Mouse (Mus musculus): ENCODE data around the gene Abca17. TPM values are rescaled to one million over a fixed set of nuclear protein-coding genes. Genes with fewer than 3 reads are reported as not detected.

Gene Abca17
- polyA plus RNA-seq, 1 experiment from 2014 or later = not detected

DNA sequence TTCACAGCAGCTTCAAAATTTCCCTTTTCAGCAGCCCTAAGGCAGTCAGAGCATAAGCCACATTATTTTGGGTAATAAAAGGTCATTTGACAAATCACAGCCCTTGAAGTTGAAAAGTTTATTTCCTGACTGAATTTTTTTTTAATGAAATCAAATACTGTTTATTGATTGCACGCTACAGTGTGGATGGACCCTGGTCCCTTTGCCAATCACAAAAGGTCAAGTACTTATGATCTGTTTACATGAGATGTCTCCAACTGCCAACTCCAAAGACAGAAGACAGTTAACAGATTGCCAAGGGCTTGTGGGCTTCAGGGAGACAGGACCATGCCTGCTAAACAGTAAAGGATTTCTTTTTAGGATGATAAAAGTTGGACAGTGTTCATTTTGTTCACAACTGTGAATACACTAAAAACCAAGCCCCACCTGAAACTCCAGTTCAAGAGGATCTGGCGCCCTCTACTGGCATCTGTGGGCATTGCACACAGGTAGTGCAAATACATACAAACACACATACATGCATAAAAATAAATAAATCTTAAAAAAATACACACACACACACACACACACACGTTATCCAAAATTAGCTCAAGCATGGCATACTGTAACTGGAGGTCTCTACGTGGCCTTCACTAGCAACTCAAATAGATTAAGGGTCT lies 107.4 kb downstream of the Abca17 start:
- H3K4me1 ChIP-seq (ENCODE audit: control insufficient read depth, insufficient read depth, low read length) = no peaks in the 10 kb centered on the region
- no peak overlapping the region for H3K4me2 ChIP-seq (ENCODE audit: low read depth, low read length)
- H3K4me3 ChIP-seq (ENCODE audit: low read length) = no peak overlapping the region
- peaks cover 83% of the 10 kb centered on the region for H3K36me3 ChIP-seq (ENCODE audit: control insufficient read depth, insufficient read depth)
- H3K27ac ChIP-seq (ENCODE audit: low read length) = no peak overlapping the region
- no peaks in the 10 kb centered on the region for H3K27me3 ChIP-seq (ENCODE audit: control insufficient read depth, insufficient read depth, low read length)
- H3K9ac ChIP-seq (ENCODE audit: low read length) = no peak overlapping the region
- H3K9me3 ChIP-seq (replicated peaks; ENCODE audit: control insufficient read depth, low read length) = peaks cover 9% of the 10 kb centered on the region
- WGBS = 86% methylated on average over 4 of the region's 4 CpGs
- no peak for ATAC-seq (replicated peaks; ENCODE audit: extremely low read depth, insufficient read depth, low FRiP score)

DNA sequence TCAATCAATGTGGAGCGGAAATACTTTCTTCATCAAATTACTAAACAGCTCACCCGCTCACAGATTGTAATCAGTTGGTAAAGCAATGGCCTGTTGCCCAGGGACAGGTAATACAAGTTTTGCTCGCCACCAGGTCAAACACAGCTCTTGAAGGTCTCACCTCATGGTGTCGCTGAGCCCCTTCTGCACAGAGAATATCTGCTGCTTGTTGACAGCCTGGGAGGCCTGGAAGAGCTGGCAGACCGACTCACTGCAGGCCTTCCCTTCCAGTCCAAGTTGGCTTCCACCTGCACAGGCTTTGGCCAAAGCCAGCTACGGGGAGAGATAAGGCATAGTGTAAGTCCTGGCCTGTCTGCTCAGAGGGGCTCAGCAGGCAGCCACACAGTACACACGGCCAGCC lies 113.9 kb downstream of the Abca17 start:
- Histone ChIP-seq H3K4me3 (ENCODE audit: low read length) (no peak overlapping the region), H3K4me2 (ENCODE audit: low read depth, low read length) (no peak overlapping the region), H3K4me1 (ENCODE audit: control insufficient read depth, insufficient read depth, low read length) (peaks cover 2% of the 10 kb centered on the region; the same call in 1 of the 2 replicates), H3K9ac (ENCODE audit: low read length) (no peak overlapping the region), H3K9me3 (replicated peaks; ENCODE audit: control insufficient read depth, low read length) (peaks cover 3% of the 10 kb centered on the region), H3K36me3 (ENCODE audit: control insufficient read depth, insufficient read depth) (peaks cover 83% of the 10 kb centered on the region), H3K27me3 (ENCODE audit: control insufficient read depth, insufficient read depth, low read length) (no peaks in the 10 kb centered on the region), H3K27ac (ENCODE audit: low read length) (no peak overlapping the region)
- no peak for ATAC-seq (replicated peaks; ENCODE audit: extremely low read depth, insufficient read depth, low FRiP score)
- WGBS = 77% methylated on average over 7 of the region's 7 CpGs

GRCm38 (mm10) chr17:24236479-24236878 lies 114.4 kb downstream of the Abca17 start:
- no peak overlapping the region for H3K27ac ChIP-seq (ENCODE audit: low read length)
- H3K4me3 ChIP-seq (ENCODE audit: low read length) = no peak overlapping the region
- 97% methylated on average over 1 of the region's 1 CpGs for WGBS
- no peaks in the 10 kb centered on the region for H3K27me3 ChIP-seq (ENCODE audit: control insufficient read depth, insufficient read depth, low read length)
- H3K4me1 ChIP-seq (ENCODE audit: control insufficient read depth, insufficient read depth, low read length) = peaks cover 2% of the 10 kb centered on the region; the same call in 1 of the 2 replicates
- no peak for ATAC-seq (replicated peaks; ENCODE audit: extremely low read depth, insufficient read depth, low FRiP score)
- H3K9ac ChIP-seq (ENCODE audit: low read length) = no peak overlapping the region
- H3K9me3 ChIP-seq (replicated peaks; ENCODE audit: control insufficient read depth, low read length) = peaks cover 3% of the 10 kb centered on the region
- H3K36me3 ChIP-seq (ENCODE audit: control insufficient read depth, insufficient read depth) = peaks cover 81% of the 10 kb centered on the region
- no peak overlapping the region for H3K4me2 ChIP-seq (ENCODE audit: low read depth, low read length)

GRCm38 (mm10) chr17:24227941-24228340 lies 122.9 kb downstream of the Abca17 start:
- peaks cover 68% of the 10 kb centered on the region for H3K36me3 ChIP-seq (ENCODE audit: control insufficient read depth, insufficient read depth)
- H3K4me3 ChIP-seq (ENCODE audit: low read length) = no peak overlapping the region
- H3K27ac ChIP-seq (ENCODE audit: low read length) = no peak overlapping the region
- no peak overlapping the region for H3K4me2 ChIP-seq (ENCODE audit: low read depth, low read length)
- H3K9me3 ChIP-seq (replicated peaks; ENCODE audit: control insufficient read depth, low read length) = no peaks in the 10 kb centered on the region
- H3K9ac ChIP-seq (ENCODE audit: low read length) = no peak overlapping the region
- no peaks in the 10 kb centered on the region for H3K27me3 ChIP-seq (ENCODE audit: control insufficient read depth, insufficient read depth, low read length)
- WGBS = 86% methylated on average over 7 of the region's 7 CpGs
- no peak for ATAC-seq (replicated peaks; ENCODE audit: extremely low read depth, insufficient read depth, low FRiP score)
- no peaks in the 10 kb centered on the region for H3K4me1 ChIP-seq (ENCODE audit: control insufficient read depth, insufficient read depth, low read length)

DNA sequence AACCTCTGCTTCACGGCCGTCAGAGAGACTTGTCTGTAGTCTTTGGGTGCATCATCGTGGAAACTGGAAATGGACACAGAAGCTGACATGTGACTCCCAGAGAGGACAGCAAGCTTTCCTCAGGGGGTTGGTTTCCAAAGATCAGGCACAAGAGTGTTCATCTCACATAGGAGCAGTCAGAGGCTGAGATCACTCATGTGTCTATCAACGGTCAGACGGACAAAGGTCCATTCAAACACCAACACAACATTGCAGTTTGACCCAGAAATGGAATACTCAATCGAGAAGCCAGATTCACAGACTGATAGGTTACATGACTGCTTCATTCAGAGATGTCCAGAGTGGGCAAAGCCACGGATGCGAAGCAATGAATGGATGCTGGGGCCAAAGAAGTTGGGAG lies 124.1 kb downstream of the Abca17 start:
- H3K4me2 ChIP-seq (ENCODE audit: low read depth, low read length) = no peak overlapping the region
- H3K36me3 ChIP-seq (ENCODE audit: control insufficient read depth, insufficient read depth) = peaks cover 60% of the 10 kb centered on the region
- no peak overlapping the region for H3K4me3 ChIP-seq (ENCODE audit: low read length)
- 90% methylated on average over 8 of the region's 8 CpGs for WGBS
- no peaks in the 10 kb centered on the region for H3K9me3 ChIP-seq (replicated peaks; ENCODE audit: control insufficient read depth, low read length)
- no peaks in the 10 kb centered on the region for H3K4me1 ChIP-seq (ENCODE audit: control insufficient read depth, insufficient read depth, low read length)
- ATAC-seq (replicated peaks; ENCODE audit: extremely low read depth, insufficient read depth, low FRiP score) = no peak
- no peak overlapping the region for H3K27ac ChIP-seq (ENCODE audit: low read length)
- H3K9ac ChIP-seq (ENCODE audit: low read length) = no peak overlapping the region
- no peaks in the 10 kb centered on the region for H3K27me3 ChIP-seq (ENCODE audit: control insufficient read depth, insufficient read depth, low read length)

DNA sequence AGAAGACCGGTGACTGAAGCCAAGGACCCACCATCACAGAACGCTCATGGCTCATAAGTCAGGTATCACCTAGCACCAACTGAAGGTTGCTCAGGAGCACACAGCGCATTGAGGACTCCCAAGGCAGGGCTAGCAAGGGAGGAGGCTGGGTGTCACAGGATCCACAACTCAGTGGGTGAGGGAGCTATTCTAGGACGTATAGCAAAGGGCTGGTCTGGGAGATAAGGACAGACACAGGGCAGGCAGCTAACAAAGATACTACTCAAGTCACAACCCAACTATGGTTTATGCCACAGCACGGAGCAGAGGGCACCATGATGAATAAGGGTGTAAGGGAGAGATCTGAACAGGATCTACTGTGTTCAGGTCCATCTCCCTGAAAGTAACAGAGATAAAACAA lies 125.0 kb downstream of the Abca17 start:
- WGBS = 77% methylated on average over 5 of the region's 5 CpGs
- H3K4me2 ChIP-seq (ENCODE audit: low read depth, low read length) = no peak overlapping the region
- H3K9me3 ChIP-seq (replicated peaks; ENCODE audit: control insufficient read depth, low read length) = no peaks in the 10 kb centered on the region
- H3K4me1 ChIP-seq (ENCODE audit: control insufficient read depth, insufficient read depth, low read length) = peaks cover 4% of the 10 kb centered on the region
- H3K27ac ChIP-seq (ENCODE audit: low read length) = no peak overlapping the region
- no peak overlapping the region for H3K9ac ChIP-seq (ENCODE audit: low read length)
- H3K4me3 ChIP-seq (ENCODE audit: low read length) = no peak overlapping the region
- no peaks in the 10 kb centered on the region for H3K27me3 ChIP-seq (ENCODE audit: control insufficient read depth, insufficient read depth, low read length)
- no peak for ATAC-seq (replicated peaks; ENCODE audit: extremely low read depth, insufficient read depth, low FRiP score)
- H3K36me3 ChIP-seq (ENCODE audit: control insufficient read depth, insufficient read depth) = peaks cover 57% of the 10 kb centered on the region

DNA sequence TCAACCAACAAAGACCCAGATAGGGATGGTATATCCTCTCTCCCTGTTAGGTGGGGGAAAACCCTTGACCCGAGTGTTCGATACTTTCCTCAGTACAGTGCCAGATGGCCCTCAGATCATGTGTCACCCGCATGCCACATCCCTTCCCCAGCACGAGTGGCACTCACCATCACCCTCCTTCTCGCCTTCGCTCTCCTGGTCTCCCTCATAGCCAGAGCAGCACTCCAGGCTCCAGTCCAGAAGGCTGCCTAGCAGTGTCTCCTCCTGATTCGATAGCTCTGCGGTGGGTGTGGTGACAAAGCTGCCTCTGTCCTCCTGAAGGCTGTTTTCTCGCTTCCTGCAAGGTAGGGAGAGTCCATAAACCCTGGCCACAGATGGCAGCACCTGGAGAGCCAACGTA lies 126.1 kb downstream of the Abca17 start:
- Histone ChIP-seq H3K27me3 (ENCODE audit: control insufficient read depth, insufficient read depth, low read length) (no peaks in the 10 kb centered on the region), H3K36me3 (ENCODE audit: control insufficient read depth, insufficient read depth) (peaks cover 54% of the 10 kb centered on the region), H3K27ac (ENCODE audit: low read length) (no peak overlapping the region), H3K9me3 (replicated peaks; ENCODE audit: control insufficient read depth, low read length) (no peaks in the 10 kb centered on the region), H3K4me1 (ENCODE audit: control insufficient read depth, insufficient read depth, low read length) (peaks cover 9% of the 10 kb centered on the region), H3K9ac (ENCODE audit: low read length) (no peak overlapping the region), H3K4me2 (ENCODE audit: low read depth, low read length) (no peak overlapping the region), H3K4me3 (ENCODE audit: low read length) (no peak overlapping the region)
- WGBS = 84% methylated on average over 10 of the region's 10 CpGs
- no peak for ATAC-seq (replicated peaks; ENCODE audit: extremely low read depth, insufficient read depth, low FRiP score)

- Histone ChIP-seq H3K4me2 (ENCODE audit: low read depth, low read length) (no peak overlapping the region), H3K27ac (ENCODE audit: low read length) (no peak overlapping the region), H3K9ac (ENCODE audit: low read length) (no peak overlapping the region), H3K4me1 (ENCODE audit: control insufficient read depth, insufficient read depth, low read length) (peaks cover 14% of the 10 kb centered on the region), H3K36me3 (ENCODE audit: control insufficient read depth, insufficient read depth) (peaks cover 47% of the 10 kb centered on the region), H3K9me3 (replicated peaks; ENCODE audit: control insufficient read depth, low read length) (no peaks in the 10 kb centered on the region), H3K27me3 (ENCODE audit: control insufficient read depth, insufficient read depth, low read length) (no peaks in the 10 kb centered on the region), H3K4me3 (ENCODE audit: low read length) (no peak overlapping the region)
- no peak for ATAC-seq (replicated peaks; ENCODE audit: extremely low read depth, insufficient read depth, low FRiP score)
- WGBS = 84% methylated on average over 5 of the region's 5 CpGs
These were observed 127.4 kb downstream of the Abca17 start for GRCm38 (mm10) chr17:24223513-24223912.

- no peak overlapping the region for H3K27ac ChIP-seq (ENCODE audit: low read length)
- no peaks in the 10 kb centered on the region for H3K9me3 ChIP-seq (replicated peaks; ENCODE audit: control insufficient read depth, low read length)
- H3K36me3 ChIP-seq (ENCODE audit: control insufficient read depth, insufficient read depth) = peaks cover 45% of the 10 kb centered on the region
- 78% methylated on average over 6 of the region's 6 CpGs for WGBS
- peaks cover 14% of the 10 kb centered on the region for H3K4me1 ChIP-seq (ENCODE audit: control insufficient read depth, insufficient read depth, low read length)
- no peak overlapping the region for H3K4me3 ChIP-seq (ENCODE audit: low read length)
- H3K4me2 ChIP-seq (ENCODE audit: low read depth, low read length) = no peak overlapping the region
- no peak for ATAC-seq (replicated peaks; ENCODE audit: extremely low read depth, insufficient read depth, low FRiP score)
- H3K27me3 ChIP-seq (ENCODE audit: control insufficient read depth, insufficient read depth, low read length) = no peaks in the 10 kb centered on the region
- H3K9ac ChIP-seq (ENCODE audit: low read length) = no peak overlapping the region
These were observed 128.2 kb downstream of the Abca17 start for GRCm38 (mm10) chr17:24222653-24223052.

Measured in heart, embryonic 16.5 days (tissue).